Mouse (Mus musculus) hindbrain, postnatal 0 days (tissue): ENCODE measurements at regions not wholly inside any gene's neighbourhood (a gene's known extent, or its start where the extent isn't known, plus 50 kb on each side); places are given as distances from the start of the nearest gene placed in this dataset.
A peak's percentile ranks its signal among the peaks of the same experiment; 100 is the strongest.

Experiments
- ATAC-seq: fragments of 200-750 bp; cut with Nextera tagmentation; 2 replicates; pipeline ENCODE4 v1.8.0; 2017; ENCODE audit warnings: mild to moderate bottlenecking, moderate TSS enrichment, moderate library complexity
- DNase-seq: peaks from one replicate; pipeline ENCODE4 v3.0.0-alpha.2; 2015; ENCODE audit warnings: low spot score
- H3K27ac ChIP-seq: fragments of 300-500 bp; sonication (generic); 2 replicates; pipeline ENCODE4 v1.5.1; 2014; ENCODE audit warnings: mild to moderate bottlenecking
- H3K27me3 ChIP-seq: fragments of 300-500 bp; sonication (generic); 2 replicates; pipeline ENCODE4 v1.6.1; 2014; ENCODE audit warnings: low read length, mixed read lengths; ENCODE audit not compliant: insufficient read depth
- H3K36me3 ChIP-seq: fragments of 300-500 bp; sonication (generic); 2 replicates; pipeline ENCODE4 v1.6.1; 2014; ENCODE audit warnings: low read length, mixed read lengths; ENCODE audit not compliant: insufficient read depth
- H3K4me1 ChIP-seq: fragments of 300-500 bp; sonication (generic); 2 replicates; pipeline ENCODE4 v1.6.1; 2014; ENCODE audit warnings: antibody characterized with exemption, low read length, mixed read lengths; ENCODE audit not compliant: insufficient read depth
- H3K4me2 ChIP-seq: fragments of 300-500 bp; sonication (generic); 2 replicates; pipeline ENCODE4 v1.6.1; 2014; ENCODE audit warnings: low read depth, mild to moderate bottlenecking, low read length, moderate library complexity, mixed read lengths
- H3K4me3 ChIP-seq: fragments of 300-500 bp; sonication (generic); 2 replicates; pipeline ENCODE4 v1.5.1; 2014; ENCODE audit warnings: low read length
- H3K9ac ChIP-seq: fragments of 300-500 bp; sonication (generic); replicated peaks from 2 replicates; pipeline ENCODE4 v1.6.1; 2014; ENCODE audit warnings: mild to moderate bottlenecking, low read length, moderate library complexity, mixed read lengths
- H3K9me3 ChIP-seq: fragments of 300-500 bp; sonication (generic); 2 replicates; pipeline ENCODE4 v1.6.1; 2016; ENCODE audit warnings: low read length, mixed read lengths
- CTCF ChIP-seq: IDR thresholded peaks from 2 replicates; pipeline ENCODE4 v1.5.1; 2016; ENCODE audit warnings: antibody characterized with exemption, control low read depth, low read depth
- WGBS: fragments of 180-500 bp; shearing (Covaris S2); extraction: QIAGEN DNeasy Blood & Tissue Kit; methylation state at CpG from one replicate; pipeline ENCODE4 v1.1.7; 2014; 5-methylcytosine and 5-hydroxymethylcytosine counted together

- Histone ChIP-seq H3K36me3 (no peaks in the 10 kb centered on the region), H3K9ac (no peak overlapping the region), H3K9me3 (no peaks in the 10 kb centered on the region), H3K27ac (no peak overlapping the region), H3K4me3 (no peak overlapping the region), H3K4me2 (no peak overlapping the region), H3K4me1 (0 out of 2 replicates have a peak, but pooled peaks cover 3% of the 10 kb centered on the region), H3K27me3 (no peaks in the 10 kb centered on the region)
- DNase-seq (no peak), ATAC-seq (no peak)
- WGBS = 96% methylated on average over 2 of the region's 2 CpGs
- TF ChIP-seq CTCF = no peak
Measured at GRCm38 (mm10) chr15:59772595-59772994, 243.8 kb downstream of the 4933412E24Rik start.

- no peak for TF ChIP-seq CTCF
- Histone ChIP-seq H3K9me3 (no peaks in the 10 kb centered on the region), H3K4me2 (no peak overlapping the region), H3K27me3 (no peaks in the 10 kb centered on the region), H3K4me1 (no peaks in the 10 kb centered on the region), H3K9ac (no peak overlapping the region), H3K36me3 (no peaks in the 10 kb centered on the region), H3K4me3 (no peak overlapping the region), H3K27ac (no peak overlapping the region)
- ATAC-seq = no peak
- 94% methylated on average over 6 of the region's 6 CpGs for WGBS
- DNase-seq = no peak
Measured at GRCm38 (mm10) chr15:59762061-59762460, 254.4 kb downstream of the 4933412E24Rik start.

- no peak overlapping the region for H3K27ac ChIP-seq
- 88% methylated on average over 5 of the region's 5 CpGs for WGBS
- no peak overlapping the region for H3K4me3 ChIP-seq
- DNase-seq = no peak
- no peaks in the 10 kb centered on the region for H3K27me3 ChIP-seq
- no peak overlapping the region for H3K9ac ChIP-seq
- H3K36me3 ChIP-seq = no peaks in the 10 kb centered on the region
- ATAC-seq = no peak
- H3K4me1 ChIP-seq = no peaks in the 10 kb centered on the region
- no peaks in the 10 kb centered on the region for H3K9me3 ChIP-seq
- no peak for TF ChIP-seq CTCF
- H3K4me2 ChIP-seq = no peak overlapping the region
Measured at GRCm38 (mm10) chr15:59760490-59760889, 255.9 kb downstream of the 4933412E24Rik start.

GRCm38 (mm10) chr15:59759566-59759965 is 256.8 kb downstream of the 4933412E24Rik start:
- no peaks in the 10 kb centered on the region for H3K27me3 ChIP-seq
- no peak for TF ChIP-seq CTCF
- no peak overlapping the region for H3K27ac ChIP-seq
- 41% methylated on average over 4 of the region's 4 CpGs for WGBS
- no peaks in the 10 kb centered on the region for H3K9me3 ChIP-seq
- DNase-seq (no peak), ATAC-seq (no peak)
- no peak overlapping the region for H3K4me2 ChIP-seq
- no peak overlapping the region for H3K9ac ChIP-seq
- H3K4me1 ChIP-seq = no peaks in the 10 kb centered on the region
- H3K36me3 ChIP-seq = no peaks in the 10 kb centered on the region
- no peak overlapping the region for H3K4me3 ChIP-seq

GRCm38 (mm10) chr15:59758971-59759370 is 257.4 kb downstream of the 4933412E24Rik start:
- DNase-seq (no peak), ATAC-seq (no peak)
- no peak for TF ChIP-seq CTCF
- Histone ChIP-seq H3K4me3 (no peak overlapping the region), H3K27me3 (no peaks in the 10 kb centered on the region), H3K9ac (no peak overlapping the region), H3K9me3 (no peaks in the 10 kb centered on the region), H3K4me1 (no peaks in the 10 kb centered on the region), H3K36me3 (no peaks in the 10 kb centered on the region), H3K27ac (no peak overlapping the region), H3K4me2 (no peak overlapping the region)
- 80% methylated on average over 2 of the region's 2 CpGs for WGBS

- H3K4me2 ChIP-seq = no peak overlapping the region
- no peak overlapping the region for H3K27ac ChIP-seq
- no peak overlapping the region for H3K4me3 ChIP-seq
- ATAC-seq = no peak
- no peaks in the 10 kb centered on the region for H3K36me3 ChIP-seq
- TF ChIP-seq CTCF = no peak
- H3K4me1 ChIP-seq = no peaks in the 10 kb centered on the region
- H3K9ac ChIP-seq = no peak overlapping the region
- no peak for DNase-seq
- no peaks in the 10 kb centered on the region for H3K27me3 ChIP-seq
- 60% methylated on average over 6 of the region's 6 CpGs for WGBS
- H3K9me3 ChIP-seq = no peaks in the 10 kb centered on the region
Measured at GRCm38 (mm10) chr15:59756141-59756540, 260.3 kb downstream of the 4933412E24Rik start.

- Histone ChIP-seq H3K4me1 (no peaks in the 10 kb centered on the region), H3K27ac (no peak overlapping the region), H3K27me3 (no peaks in the 10 kb centered on the region), H3K9ac (no peak overlapping the region), H3K4me3 (no peak overlapping the region), H3K36me3 (no peaks in the 10 kb centered on the region), H3K9me3 (no peaks in the 10 kb centered on the region), H3K4me2 (no peak overlapping the region)
- peak; percentile 1 for DNase-seq
- WGBS = 73% methylated on average over 13 of the region's 13 CpGs
- ATAC-seq = no peak
- TF ChIP-seq CTCF = no peak
Measured at GRCm38 (mm10) chr15:59754906-59755305, 261.5 kb downstream of the 4933412E24Rik start.
